Mouse (Mus musculus) thymus, adult 2 months (tissue): Measurements from ENCODE around the gene Egln3. TPM values are rescaled to one million over a fixed set of nuclear protein-coding genes. Genes with fewer than 3 reads are reported as not detected.

ENCODE experiments used
- DNase-seq: peaks from one replicate; pipeline ENCODE4 v3.0.0; 2021
- H3K27ac ChIP-seq: fragments of 200-500 bp; 2 replicates; pipeline ENCODE4 v1.5.1; 2012; ENCODE audit warnings: low read length, control low read depth; ENCODE audit not compliant: control insufficient read depth, insufficient read depth
- H3K27me3 ChIP-seq: fragments of 200-500 bp; 2 replicates; pipeline ENCODE4 v1.6.1; 2012; ENCODE audit warnings: mild to moderate bottlenecking, low read length, moderate library complexity, mixed read lengths; ENCODE audit not compliant: control insufficient read depth, insufficient read depth
- H3K36me3 ChIP-seq: fragments of 200-500 bp; 2 replicates; pipeline ENCODE4 v1.6.1; 2012; ENCODE audit warnings: mild to moderate bottlenecking, low read length, moderate library complexity; ENCODE audit not compliant: control insufficient read depth, insufficient read depth
- H3K4me1 ChIP-seq: fragments of 200-500 bp; replicated peaks from 2 replicates; pipeline ENCODE4 v1.6.1; 2012; ENCODE audit warnings: low read length; ENCODE audit not compliant: control insufficient read depth, insufficient read depth
- H3K4me3 ChIP-seq: fragments of 200-500 bp; 2 replicates; pipeline ENCODE4 v1.5.1; 2012; ENCODE audit warnings: mild to moderate bottlenecking, low read length, control low read depth, moderate library complexity; ENCODE audit not compliant: control insufficient read depth, insufficient read depth
- CTCF ChIP-seq: fragments of 200-500 bp; IDR thresholded peaks from 2 replicates; pipeline ENCODE4 v1.5.1; 2012; ENCODE audit warnings: mild to moderate bottlenecking, control low read depth, low read length, moderate library complexity, borderline replicate concordance; ENCODE audit not compliant: control insufficient read depth, poor library complexity, insufficient read depth; ENCODE audit errors: extremely low read depth
- POLR2A ChIP-seq: fragments of 200-500 bp; IDR thresholded peaks from 2 replicates; pipeline ENCODE4 v1.6.1; 2012; ENCODE audit warnings: mild to moderate bottlenecking, low read length, control low read depth, moderate library complexity; ENCODE audit not compliant: control insufficient read depth, poor library complexity, insufficient read depth; ENCODE audit errors: extremely low read depth
- WGBS: fragments of 180-500 bp; shearing (Covaris S2); methylation state at CpG from one replicate; pipeline ENCODE4 v1.1.7; 2018; 5-methylcytosine and 5-hydroxymethylcytosine counted together
- polyA plus RNA-seq: library from polyadenylated mRNA; depleted of rRNA; stranded (reverse); fragments of >200 nt; gene quantifications from 2 replicates; pipeline ENCODE4 v1.2.3, GENCODE M21; 2012

The Egln3 gene
- polyA plus RNA-seq, 1 experiment = 26.1 TPM

DNA sequence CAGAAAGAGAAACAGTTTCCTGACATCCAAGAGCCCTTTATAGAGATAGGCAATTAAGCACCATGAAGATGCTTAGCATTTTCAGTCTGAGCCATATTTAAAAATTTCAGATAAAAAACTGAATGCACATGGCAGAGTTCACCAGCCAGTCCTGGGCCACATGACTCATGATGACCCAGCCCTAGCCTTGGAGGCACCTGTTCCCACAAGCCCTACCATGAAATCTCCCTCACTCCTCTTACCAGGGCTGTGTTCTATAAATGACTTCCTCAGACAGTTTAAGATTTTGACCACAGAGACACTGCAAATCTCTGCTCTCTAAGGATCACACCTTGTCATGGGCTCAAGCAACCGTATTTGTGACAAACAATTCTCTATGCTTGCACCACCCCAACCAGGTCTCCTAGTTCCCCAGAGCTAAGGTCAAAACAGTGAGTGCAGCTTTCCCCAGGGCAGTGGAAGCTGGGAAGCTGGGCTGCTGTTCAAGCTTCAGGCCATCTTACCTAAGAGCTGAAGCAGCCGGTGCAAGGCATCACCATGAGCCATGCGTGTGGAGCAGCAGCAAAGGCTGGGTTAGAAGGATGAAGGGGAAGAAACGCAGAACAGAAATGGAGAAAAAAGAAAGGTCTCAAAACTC is 5.3 kb downstream of the Egln3 start:
- Histone ChIP-seq H3K36me3 (no peaks in the 10 kb centered on the region), H3K4me3 (no peak overlapping the region), H3K27ac (no peak overlapping the region), H3K27me3 (no peaks in the 10 kb centered on the region), H3K4me1 (peaks cover 30% of the 10 kb centered on the region)
- no peak for DNase-seq
- 53% methylated on average over 4 of the region's 4 CpGs for WGBS
- TF ChIP-seq POLR2A (no peak), CTCF (no peak)

DNA sequence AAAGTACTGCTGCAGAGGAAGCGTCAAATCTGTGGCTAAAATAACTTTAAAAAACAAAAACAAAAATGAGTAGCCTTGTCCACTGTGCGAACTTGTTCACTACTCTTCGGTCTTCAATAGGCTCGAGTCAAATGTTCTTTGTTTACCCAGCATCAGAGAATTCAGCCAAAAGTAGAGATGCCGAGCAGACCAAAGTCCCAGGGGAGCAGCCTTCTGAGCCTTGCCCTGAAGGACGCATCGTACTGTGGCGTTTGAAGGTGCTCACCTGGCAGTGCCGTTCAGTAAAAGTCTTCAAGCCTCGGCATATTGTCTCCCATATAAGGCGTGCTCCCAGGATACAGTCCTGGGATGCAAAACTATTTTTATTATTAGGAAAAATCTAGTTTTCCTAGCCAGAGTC is 5.8 kb downstream of the Egln3 start:
- Histone ChIP-seq H3K27me3 (no peaks in the 10 kb centered on the region), H3K4me3 (no peak overlapping the region), H3K36me3 (no peaks in the 10 kb centered on the region), H3K4me1 (peaks cover 33% of the 10 kb centered on the region), H3K27ac (no peak overlapping the region)
- TF ChIP-seq CTCF (no peak), POLR2A (no peak)
- DNase-seq = no peak
- 87% methylated on average over 11 of the region's 11 CpGs for WGBS

DNA sequence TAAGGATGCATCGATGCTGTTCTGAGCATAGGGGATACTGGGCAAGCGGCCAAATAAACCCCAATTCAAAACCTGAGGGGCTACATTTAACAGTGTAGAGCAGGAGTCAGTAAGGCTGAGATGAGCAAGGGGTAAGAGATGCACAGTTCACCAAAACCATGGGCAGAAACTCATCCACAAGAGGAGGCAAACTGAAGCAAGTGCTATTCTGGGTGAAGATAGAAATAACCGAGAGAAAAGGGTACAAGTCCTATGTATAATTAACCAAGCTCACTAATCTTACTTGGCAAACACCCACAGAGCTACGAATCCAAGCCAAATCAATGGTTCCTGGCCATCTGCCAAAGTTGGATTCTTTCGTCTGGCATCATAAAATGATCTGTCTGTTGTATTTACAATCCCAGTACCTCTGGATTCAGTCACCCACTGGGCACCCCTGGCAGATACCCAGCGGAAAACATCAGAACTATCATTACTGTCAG is 6.3 kb downstream of the Egln3 start:
- no peak for TF ChIP-seq POLR2A
- no peak for TF ChIP-seq CTCF
- Histone ChIP-seq H3K4me1 (peaks cover 35% of the 10 kb centered on the region), H3K27me3 (no peaks in the 10 kb centered on the region), H3K36me3 (no peaks in the 10 kb centered on the region), H3K4me3 (no peak overlapping the region), H3K27ac (no peak overlapping the region)
- 81% methylated on average over 6 of the region's 6 CpGs for WGBS
- DNase-seq = no peak

GRCm38 (mm10) chr12:54196881-54197280 is 6.8 kb downstream of the Egln3 start:
- H3K27ac ChIP-seq = no peak overlapping the region
- H3K4me1 ChIP-seq = peaks cover 38% of the 10 kb centered on the region
- no peaks in the 10 kb centered on the region for H3K36me3 ChIP-seq
- TF ChIP-seq CTCF (no peak), POLR2A (no peak)
- no peak overlapping the region for H3K4me3 ChIP-seq
- no peaks in the 10 kb centered on the region for H3K27me3 ChIP-seq
- DNase-seq = no peak
- 53% methylated on average over 8 of the region's 8 CpGs for WGBS

GRCm38 (mm10) chr12:54194159-54194558 is 9.5 kb downstream of the Egln3 start:
- Histone ChIP-seq H3K36me3 (no peaks in the 10 kb centered on the region), H3K27me3 (no peaks in the 10 kb centered on the region), H3K4me3 (no peak overlapping the region), H3K27ac (no peak overlapping the region), H3K4me1 (peaks cover 53% of the 10 kb centered on the region)
- TF ChIP-seq POLR2A (no peak), CTCF (no peak)
- WGBS = 91% methylated on average over 5 of the region's 5 CpGs
- DNase-seq = no peak

DNA sequence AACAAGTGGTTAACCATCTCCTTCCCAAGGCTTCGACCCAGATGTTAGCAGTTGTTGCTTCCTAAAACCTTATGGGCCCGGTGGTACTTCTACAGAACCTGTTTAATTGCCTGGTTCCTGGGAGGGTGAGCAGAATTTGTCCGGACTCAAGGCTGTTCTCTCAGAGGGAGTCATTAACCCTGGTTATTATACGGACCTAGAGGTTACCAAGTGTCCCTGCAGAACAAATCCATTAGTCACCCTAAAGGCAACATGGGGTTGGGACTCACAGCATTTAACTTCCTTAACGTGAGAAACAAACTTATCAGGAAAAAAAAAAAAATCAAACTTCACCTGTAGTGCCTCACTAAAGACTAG is 11.4 kb downstream of the Egln3 start:
- no peaks in the 10 kb centered on the region for H3K36me3 ChIP-seq
- H3K4me1 ChIP-seq = peaks cover 56% of the 10 kb centered on the region
- H3K4me3 ChIP-seq = no peak overlapping the region
- DNase-seq = no peak
- WGBS = 16% methylated on average over 5 of the region's 5 CpGs
- no peaks in the 10 kb centered on the region for H3K27me3 ChIP-seq
- TF ChIP-seq POLR2A = no peak
- TF ChIP-seq CTCF = no peak
- H3K27ac ChIP-seq = no peak overlapping the region
